Mouse (Mus musculus): ENCODE results near the gene Exoc3l4.

Exoc3l4 gene

GRCm38 (mm10) chr12:111434745-111435327 lies 18.0 kb downstream of the Exoc3l4 start:
- DNase-seq, result peak; percentile 60 to 74

DNA sequence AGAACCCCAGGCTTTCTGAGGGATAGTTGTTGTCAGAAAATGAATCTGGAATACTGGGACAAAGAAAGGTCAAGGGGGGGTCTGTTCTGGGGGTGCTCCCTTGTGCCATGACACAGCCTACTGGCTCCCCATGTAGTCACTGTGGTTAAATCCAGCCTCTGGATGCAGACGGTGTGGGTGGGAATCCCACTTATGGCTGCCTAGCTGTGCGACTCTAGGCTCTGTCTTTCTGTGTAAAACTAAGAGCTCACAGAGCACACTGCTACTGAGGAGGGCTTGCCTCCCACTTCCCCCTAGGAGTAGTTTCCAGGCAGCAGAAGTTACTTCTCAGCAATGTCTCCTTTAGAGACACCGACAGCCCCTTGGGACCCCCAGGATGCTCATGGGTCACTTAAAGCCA lies 19.4 kb downstream of the Exoc3l4 start:
- DNase-seq, result no peak

DNA sequence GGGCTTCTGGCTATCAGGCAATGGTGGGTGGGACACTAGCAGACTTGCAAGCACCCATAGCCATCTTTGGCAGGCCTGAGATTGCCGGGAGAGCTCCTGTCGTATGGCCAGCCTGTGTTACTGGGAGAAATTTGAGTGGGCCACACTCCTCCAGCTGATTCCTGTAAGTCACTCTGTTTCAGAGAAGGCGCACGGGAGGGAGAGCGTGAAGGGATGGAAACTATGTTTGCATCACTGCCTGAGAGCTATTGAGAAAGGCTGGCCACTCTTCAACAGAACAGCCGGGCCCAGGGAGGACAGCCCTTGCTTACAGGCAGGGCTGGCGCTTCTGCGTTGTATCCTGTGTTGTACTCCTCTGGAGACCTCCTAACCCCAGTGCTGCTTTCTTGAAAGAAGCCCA lies 19.8 kb downstream of the Exoc3l4 start:
- peak; percentile 72 to 86 for DNase-seq

GRCm38 (mm10) chr12:111437222-111437900 lies 20.5 kb downstream of the Exoc3l4 start:
- DNase-seq, result peak in 1 of 2 experiments; percentile 42

DNA sequence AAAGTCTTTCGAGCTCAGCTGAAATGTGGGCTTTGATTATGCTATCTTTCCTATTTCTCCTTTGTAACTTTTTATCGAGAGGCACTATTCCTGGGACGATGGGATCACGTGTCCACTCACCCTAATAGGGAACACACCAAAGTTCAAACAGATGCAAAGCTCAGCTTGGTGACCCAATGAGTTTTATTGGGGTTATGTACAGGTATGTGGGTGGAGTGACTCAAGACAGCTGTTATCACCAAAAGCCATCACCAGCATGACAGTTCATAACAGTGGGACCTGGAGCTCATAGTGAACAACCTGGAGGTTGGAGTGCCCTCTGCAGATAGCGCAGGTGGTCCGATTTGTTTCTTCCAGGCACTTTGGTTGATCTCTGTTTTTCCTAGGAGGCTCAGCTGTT lies 22.0 kb downstream of the Exoc3l4 start:
- DNase-seq, result no peak

GRCm38 (mm10) chr12:111440701-111441373 lies 24.0 kb downstream of the Exoc3l4 start:
- DNase-seq, result no peak

- no peak for DNase-seq
Observed at GRCm38 (mm10) chr12:111441523-111441922, 24.7 kb downstream of the Exoc3l4 start.

DNA sequence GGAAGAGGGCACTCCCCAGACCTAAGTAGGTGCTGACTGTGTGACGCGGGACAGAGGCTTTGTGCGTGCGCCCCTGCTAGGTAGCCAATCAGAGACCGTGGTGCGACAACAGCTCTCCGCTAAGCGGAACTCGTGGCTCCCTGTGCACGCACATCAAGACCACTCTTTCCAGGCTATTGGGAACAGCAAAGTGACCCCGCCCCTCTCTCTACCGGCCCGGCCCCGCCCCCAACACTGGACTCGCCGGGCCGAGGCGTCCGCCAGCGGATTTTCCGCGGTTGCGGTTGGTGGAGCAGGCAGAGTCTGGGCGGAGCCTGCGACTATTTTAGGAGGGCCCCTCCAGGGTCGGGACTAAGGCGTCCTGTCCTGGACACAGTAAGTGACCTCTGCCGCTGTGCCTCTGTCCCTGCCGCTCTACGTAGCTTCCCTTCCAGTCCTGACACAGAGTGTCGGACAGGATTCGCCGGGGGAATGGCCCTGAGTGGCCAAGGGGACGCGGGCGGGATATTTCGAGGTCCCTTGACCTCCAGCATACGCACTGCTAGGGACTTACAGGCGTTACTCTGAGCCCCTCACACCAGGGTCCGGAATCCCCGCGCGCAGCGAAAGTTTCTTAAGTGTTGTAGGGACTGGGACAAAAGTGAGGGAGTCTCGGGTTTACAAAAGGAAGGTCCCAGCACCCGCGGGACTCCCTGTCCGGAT lies 25.6 kb downstream of the Exoc3l4 start, which contains the start of gene Tnfaip2:
Gene Tnfaip2 (plus strand): TSS at position 161 of the 702 bp plus-strand sequence.
- peak; percentile 88 to 90 for DNase-seq

DNA sequence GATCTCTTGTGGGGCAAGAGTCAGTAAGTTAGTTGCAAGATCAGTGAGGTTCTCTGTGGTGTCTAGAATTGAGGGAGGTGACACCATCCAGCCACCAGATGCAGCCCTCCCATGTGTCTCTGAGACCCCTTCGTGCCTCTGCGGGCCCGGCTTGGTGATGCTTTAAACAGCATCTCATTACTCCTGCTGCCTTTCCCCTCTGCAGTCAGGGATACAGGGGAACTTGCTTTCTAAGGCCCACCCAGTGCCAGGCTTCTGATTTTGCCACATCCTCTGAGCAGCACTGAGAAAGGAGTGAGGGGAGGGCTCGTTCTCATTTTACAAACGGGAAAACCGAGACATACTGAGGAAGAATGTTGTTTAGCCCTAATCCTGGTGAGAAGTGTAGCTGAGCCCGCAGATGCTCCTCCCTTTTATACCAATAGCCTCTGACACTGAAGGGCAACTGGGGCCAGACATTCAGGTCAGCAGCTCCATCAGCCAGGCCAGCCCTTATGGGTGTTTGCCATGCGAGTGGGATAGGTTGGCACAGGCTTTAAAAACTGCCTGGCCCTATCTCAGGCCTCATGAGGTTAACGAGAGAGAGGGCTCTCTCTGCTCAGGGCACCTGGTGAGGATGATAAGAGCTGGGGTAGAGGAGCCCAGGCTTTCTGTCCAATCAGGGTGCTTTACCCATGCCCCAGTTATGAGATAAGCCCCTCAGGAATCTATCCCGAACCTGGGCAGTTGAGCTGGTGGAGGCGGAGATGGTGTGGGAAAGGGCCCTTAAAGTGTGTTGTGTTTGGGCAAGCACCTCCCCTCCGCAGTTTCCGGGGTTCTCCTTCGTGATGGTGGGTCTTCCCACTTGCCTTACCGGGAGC lies 26.4 kb downstream of the Exoc3l4 start:
- no peak for DNase-seq

GRCm38 (mm10) chr12:111443921-111444831 lies 27.4 kb downstream of the Exoc3l4 start:
- DNase-seq, result no peak

DNA sequence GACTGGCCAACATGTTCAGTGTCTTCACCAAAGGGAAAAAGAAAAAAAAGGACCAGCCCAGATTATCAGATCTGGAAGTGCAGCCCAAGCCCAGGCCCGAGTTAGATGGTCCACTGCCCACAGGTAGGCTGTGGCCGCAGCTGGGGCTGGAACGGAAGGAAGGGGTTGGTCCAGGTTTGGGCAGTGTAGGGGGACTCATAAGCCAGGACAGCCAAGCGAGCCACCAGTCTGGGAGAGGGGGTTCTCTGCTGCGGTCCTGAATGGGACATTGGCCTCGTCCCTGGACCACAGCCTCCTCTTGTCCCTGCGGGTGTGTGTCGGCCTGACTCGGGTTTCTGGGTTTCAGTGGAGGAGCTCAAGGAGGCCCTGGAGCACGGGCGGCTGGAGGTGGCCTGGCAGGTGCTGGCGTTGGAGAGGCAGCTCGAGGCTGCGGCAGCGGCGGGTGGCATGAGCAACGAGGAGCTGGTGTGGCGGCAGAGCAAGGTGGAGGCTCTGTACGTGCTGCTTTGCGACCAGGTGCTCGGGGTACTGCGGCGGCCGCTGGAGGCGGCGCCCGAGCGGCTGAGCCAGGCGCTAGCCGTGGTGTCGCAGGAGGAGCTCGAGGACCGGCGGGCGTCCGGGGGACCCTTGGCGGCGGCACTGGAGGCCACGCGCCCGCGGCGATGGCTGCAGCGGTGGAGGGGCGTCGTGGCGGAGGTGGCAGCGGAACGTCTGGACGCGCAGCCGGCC lies 28.5 kb downstream of the Exoc3l4 start:
- DNase-seq, result no peak

DNA sequence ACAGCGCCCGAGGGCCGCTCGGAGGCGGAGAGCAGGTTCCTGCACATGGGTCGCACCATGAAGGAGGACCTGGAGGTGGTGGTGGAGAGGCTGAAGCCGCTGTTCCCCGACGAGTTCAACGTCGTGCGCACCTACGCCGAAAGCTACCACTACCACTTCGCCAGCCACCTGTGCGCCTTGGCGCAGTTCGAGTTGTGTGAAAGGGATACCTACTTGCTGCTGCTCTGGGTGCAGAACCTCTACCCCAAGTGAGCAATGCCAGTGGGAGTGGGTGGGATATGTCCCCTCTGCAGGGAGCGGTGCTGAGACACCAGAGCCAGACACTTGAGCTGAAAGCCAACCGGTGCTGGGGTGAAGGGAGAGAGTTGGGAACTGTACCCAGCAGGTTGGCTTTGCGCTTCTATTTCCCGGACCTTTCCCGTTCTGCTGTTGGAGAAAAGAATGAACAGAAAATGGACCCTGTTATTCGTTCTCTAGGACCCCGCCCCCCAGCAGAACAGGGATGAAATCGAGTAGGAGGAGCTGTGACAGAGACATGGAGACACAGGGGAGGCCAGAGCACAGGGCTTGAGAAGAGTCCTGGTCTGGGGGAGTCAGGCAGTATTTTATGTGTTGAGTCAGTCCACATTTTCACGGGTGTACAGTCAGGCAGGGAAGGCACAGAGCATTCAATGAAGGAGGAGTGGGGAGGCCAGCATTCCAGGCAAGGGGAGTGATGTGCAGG lies 29.2 kb downstream of the Exoc3l4 start:
- no peak for DNase-seq

DNA sequence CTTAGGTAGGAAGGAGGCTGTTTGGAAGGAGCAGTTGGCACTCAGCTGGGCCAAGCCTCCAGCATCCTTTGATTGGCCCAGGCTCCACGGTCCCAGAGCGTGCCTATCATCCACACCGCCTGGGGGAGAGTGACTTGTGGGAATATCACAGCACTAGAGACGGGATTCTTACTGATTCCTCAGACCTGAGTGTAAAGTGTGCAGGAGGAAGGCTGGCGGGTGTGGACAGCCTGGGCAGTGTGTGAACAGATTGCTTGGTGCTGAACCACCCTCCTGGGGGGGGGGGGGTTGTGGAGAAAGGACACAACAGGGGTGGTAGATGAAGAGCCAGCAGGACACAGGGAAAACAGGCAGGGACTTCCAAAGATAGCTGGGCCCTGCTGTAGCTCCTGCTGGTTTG lies 29.9 kb downstream of the Exoc3l4 start:
- DNase-seq, result no peak

DNA sequence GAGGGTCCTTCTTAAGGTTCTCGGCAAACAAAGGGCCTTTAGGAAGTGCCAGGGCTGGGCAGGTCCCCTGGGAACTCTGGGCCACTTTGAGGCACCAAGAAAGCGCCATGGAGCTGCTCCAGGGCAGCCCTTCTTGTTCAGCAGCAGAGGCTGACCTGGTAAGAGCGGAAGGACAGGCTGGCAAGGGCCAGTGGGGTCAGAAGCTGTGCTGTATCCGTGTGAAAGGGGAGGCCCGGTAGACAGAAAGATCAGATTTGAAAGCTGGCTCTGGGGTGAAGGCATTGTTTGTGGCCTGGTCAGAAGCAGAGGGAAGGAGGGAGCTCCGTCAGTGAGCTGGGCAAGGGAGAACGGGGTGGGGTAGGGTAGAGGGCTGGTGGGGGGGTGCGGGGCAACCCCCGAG lies 30.5 kb downstream of the Exoc3l4 start:
- no peak for DNase-seq

- no peak for DNase-seq
Observed at GRCm38 (mm10) chr12:111447898-111448760, 31.3 kb downstream of the Exoc3l4 start.

- DNase-seq, result peak; percentile 54 to 60
Observed at GRCm38 (mm10) chr12:111448931-111449705, 32.3 kb downstream of the Exoc3l4 start.

GRCm38 (mm10) chr12:111450359-111450758 lies 33.5 kb downstream of the Exoc3l4 start:
- DNase-seq, result peak in 1 of 2 experiments; percentile 75

- DNase-seq, result no peak
Observed at GRCm38 (mm10) chr12:111451561-111451960, 34.7 kb downstream of the Exoc3l4 start.

Measured in lung, postnatal 4 days (tissue).